Mouse (Mus musculus): ENCODE data around the gene D230025D16Rik. TPM values are rescaled to one million over a fixed set of nuclear protein-coding genes. Genes with fewer than 3 reads are reported as not detected.

The D230025D16Rik gene
- polyA plus RNA-seq (2015; fragmentation: Nextera tagmentation; extraction: Ambion mirVana), result 15.8 and 16.8 TPM in 2 replicates

DNA sequence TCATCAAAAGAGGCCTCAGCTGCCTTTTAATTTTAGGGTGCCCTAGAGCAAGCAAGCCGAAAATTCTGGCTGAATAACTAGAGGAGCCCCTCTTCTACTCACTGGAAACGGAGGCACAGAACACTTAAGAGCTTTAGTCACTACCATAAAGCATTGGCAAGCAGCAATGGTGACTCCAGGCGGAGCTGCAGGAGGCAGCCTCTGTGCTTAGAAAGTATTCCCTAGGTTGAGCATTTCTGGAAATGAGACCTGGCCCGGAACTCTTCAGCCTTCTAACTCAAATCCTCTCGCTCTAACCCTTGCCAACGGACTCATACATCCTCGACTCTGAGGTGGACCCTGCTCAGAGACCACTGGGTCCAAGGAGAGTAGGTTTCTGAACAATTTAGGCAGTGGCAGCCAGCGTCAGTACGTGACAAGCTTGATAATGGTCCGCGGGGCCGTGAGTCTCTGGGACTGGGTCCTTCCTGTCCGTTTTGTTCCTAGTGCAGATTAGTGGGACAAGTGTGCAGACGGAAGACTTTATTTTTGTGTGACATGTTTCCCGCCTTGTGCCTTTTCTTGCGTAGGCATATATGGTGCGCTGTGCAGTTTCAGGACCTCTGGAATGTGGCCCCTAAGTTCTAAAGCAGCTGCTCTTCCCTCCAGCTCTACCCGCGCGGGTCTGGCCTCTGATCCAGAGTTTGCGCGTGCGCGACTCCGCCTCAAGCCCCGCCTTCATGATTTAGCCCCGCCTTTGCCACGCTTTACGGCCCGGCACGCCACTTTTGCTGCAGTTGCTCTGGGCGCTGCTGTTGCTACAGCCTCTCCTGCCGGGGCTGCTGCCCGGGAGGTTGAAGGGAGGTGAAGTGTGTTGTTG, at the start of gene D230025D16Rik:
Gene D230025D16Rik (plus strand): TSS at position 733 of the 859 bp plus-strand sequence.

GRCm38 (mm10) chr8:105254966-105255350, 30.0 kb downstream of the D230025D16Rik start, which contains the start of gene B3gnt9:
B3gnt9 (minus strand) TSS chr8:105255153.

GRCm38 (mm10) chr8:105264024-105264982, 39.4 kb downstream of the D230025D16Rik start, which contains the start of the genes Tradd and Fbxl8:
Tradd (minus strand) TSS chr8:105264609.
Fbxl8 (plus strand) TSS chr8:105264648.

GRCm38 (mm10) chr8:105269461-105269947, 44.6 kb downstream of the D230025D16Rik start, which contains the start of gene Hsf4:
Hsf4 (plus strand) TSS chr8:105269801.

GRCm38 (mm10) chr8:105275840-105276239, 50.9 kb downstream of the D230025D16Rik start, which contains the start of gene Nol3:
Nol3 (plus strand) TSS chr8:105276140.

DNA sequence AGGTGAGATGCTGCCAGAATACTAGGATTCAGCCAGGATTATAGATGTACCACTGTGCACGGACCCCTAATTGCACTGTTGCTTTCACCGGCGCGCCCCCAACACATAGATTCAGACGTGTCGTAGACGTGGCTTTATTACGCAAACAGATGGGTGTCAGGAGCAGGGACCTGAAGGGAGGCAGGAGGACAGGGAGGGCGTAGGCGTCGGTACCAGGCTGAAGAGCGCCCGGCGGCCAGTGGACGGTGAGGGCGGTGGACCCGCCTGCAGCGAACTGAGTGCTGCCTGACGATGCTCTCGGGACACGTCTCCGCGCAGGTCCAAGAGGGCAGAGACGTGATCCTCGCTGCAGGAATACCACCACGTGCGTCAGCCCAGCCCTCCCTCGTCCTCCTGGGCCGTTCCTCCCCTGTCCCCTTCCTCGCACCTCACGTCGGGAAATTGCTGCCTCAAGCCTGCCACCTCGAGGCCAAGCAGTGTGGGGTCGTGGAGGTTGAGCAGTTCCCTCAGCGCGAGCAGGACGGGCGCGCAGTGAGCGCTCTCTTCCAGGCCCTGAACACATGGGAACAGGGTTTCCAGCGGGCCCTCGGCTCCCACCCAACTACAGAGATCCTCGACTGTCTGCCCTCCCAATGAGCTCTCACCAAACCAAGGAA, 65.0 kb downstream of the D230025D16Rik start, which contains the start of gene 4931428F04Rik:
Gene 4931428F04Rik (minus strand): TSS at position 60 of the 656 bp plus-strand sequence.

GRCm38 (mm10) chr8:105295895-105296573, 71.1 kb downstream of the D230025D16Rik start, which contains the start of gene Exoc3l:
Exoc3l (minus strand) TSS chr8:105296101.

DNA sequence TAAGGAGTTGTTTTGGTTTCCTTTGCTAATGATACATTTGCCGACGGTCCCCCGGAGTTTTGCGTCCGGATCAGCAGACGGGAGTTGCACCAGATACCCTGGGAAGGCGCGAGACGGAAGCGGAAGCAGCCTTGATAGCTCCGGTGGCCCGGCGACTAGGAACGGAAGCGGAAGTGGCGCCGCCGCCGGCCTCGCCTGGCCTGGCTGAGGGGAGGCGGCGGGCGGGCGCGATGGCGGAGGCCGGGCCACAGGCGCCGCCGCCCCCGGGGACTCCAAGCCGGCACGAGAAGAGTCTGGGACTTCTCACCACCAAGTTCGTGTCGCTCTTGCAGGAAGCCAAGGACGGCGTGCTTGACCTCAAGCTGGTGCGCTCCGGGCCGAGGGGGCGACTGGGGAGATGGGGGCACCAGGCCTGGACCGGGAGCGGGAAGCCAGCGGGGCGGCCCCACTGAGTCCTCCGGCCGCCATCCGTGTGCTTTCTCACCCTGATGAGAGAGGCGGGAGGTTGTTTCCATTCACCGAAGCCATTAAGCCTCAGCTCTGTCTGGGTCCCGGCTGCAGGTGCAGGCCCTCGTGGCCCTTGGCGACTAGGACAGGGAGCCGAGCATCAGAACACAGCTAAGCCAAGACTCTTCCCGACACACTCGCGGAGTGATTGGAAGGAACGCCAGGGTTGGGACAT, 72.7 kb downstream of the D230025D16Rik start, which contains the start of gene E2f4:
Gene E2f4 (plus strand): TSS at position 153 of the 682 bp plus-strand sequence.

Other genes with a start within 250 kb of the D230025D16Rik start
- not detected in 2 replicates for gene Ces2h, start 224.3 kb upstream of the D230025D16Rik start, polyA plus RNA-seq (2015; fragmentation: Nextera tagmentation; extraction: Ambion mirVana)
- gene Ces3a, start 176.5 kb upstream of the D230025D16Rik start, polyA plus RNA-seq (2015; fragmentation: Nextera tagmentation; extraction: Ambion mirVana), result 0.17 TPM in 1 of 2 replicates, not detected in the other
- gene Ces3b, start 141.4 kb upstream of the D230025D16Rik start, polyA plus RNA-seq (2015; fragmentation: Nextera tagmentation; extraction: Ambion mirVana), result not detected in 2 replicates
- gene Ces4a, start 93.3 kb upstream of the D230025D16Rik start, polyA plus RNA-seq (2015; fragmentation: Nextera tagmentation; extraction: Ambion mirVana), result not detected in 2 replicates
- gene Cbfb, start 54.5 kb upstream of the D230025D16Rik start, polyA plus RNA-seq (2015; fragmentation: Nextera tagmentation; extraction: Ambion mirVana), result 21.4 and 26.8 TPM in 2 replicates
- 10.5 and 11.8 TPM in 2 replicates for gene B3gnt9, start 30.0 kb downstream of the D230025D16Rik start, polyA plus RNA-seq (2015; fragmentation: Nextera tagmentation; extraction: Ambion mirVana)
- gene Tradd, start 39.5 kb downstream of the D230025D16Rik start, polyA plus RNA-seq (2015; fragmentation: Nextera tagmentation; extraction: Ambion mirVana), result 22.9 and 26.6 TPM in 2 replicates
- 2.6 and 3.6 TPM in 2 replicates for gene Fbxl8, start 39.5 kb downstream of the D230025D16Rik start, polyA plus RNA-seq (2015; fragmentation: Nextera tagmentation; extraction: Ambion mirVana)
- gene Hsf4, start 44.7 kb downstream of the D230025D16Rik start, polyA plus RNA-seq (2015; fragmentation: Nextera tagmentation; extraction: Ambion mirVana), result 0.12 and 0.21 TPM in 2 replicates
- gene Nol3, start 51.0 kb downstream of the D230025D16Rik start, polyA plus RNA-seq (2015; fragmentation: Nextera tagmentation; extraction: Ambion mirVana), result 0.14 and 0.45 TPM in 2 replicates
- gene 4931428F04Rik, start 64.7 kb downstream of the D230025D16Rik start, polyA plus RNA-seq (2015; fragmentation: Nextera tagmentation; extraction: Ambion mirVana), result 1.3 and 1.7 TPM in 2 replicates
- 15.2 and 18.2 TPM in 2 replicates for gene Exoc3l, start 71.0 kb downstream of the D230025D16Rik start, polyA plus RNA-seq (2015; fragmentation: Nextera tagmentation; extraction: Ambion mirVana)
- gene E2f4, start 72.5 kb downstream of the D230025D16Rik start, polyA plus RNA-seq (2015; fragmentation: Nextera tagmentation; extraction: Ambion mirVana), result 152 and 167 TPM in 2 replicates
- gene Elmo3, start 80.5 kb downstream of the D230025D16Rik start, polyA plus RNA-seq (2015; fragmentation: Nextera tagmentation; extraction: Ambion mirVana), result 2.6 and 3.1 TPM in 2 replicates
- gene Lrrc29, start 101.1 kb downstream of the D230025D16Rik start, polyA plus RNA-seq (2015; fragmentation: Nextera tagmentation; extraction: Ambion mirVana), result 11.9 and 15.2 TPM in 2 replicates
- 125 and 129 TPM in 2 replicates for gene Tmem208, start 101.2 kb downstream of the D230025D16Rik start, polyA plus RNA-seq (2015; fragmentation: Nextera tagmentation; extraction: Ambion mirVana)
- 4.2 and 4.6 TPM in 2 replicates for gene Fhod1, start 122.8 kb downstream of the D230025D16Rik start, polyA plus RNA-seq (2015; fragmentation: Nextera tagmentation; extraction: Ambion mirVana)
- 0.69 and 0.89 TPM in 2 replicates for gene Slc9a5, start 123.7 kb downstream of the D230025D16Rik start, polyA plus RNA-seq (2015; fragmentation: Nextera tagmentation; extraction: Ambion mirVana)
- gene Plekhg4, start 148.1 kb downstream of the D230025D16Rik start, polyA plus RNA-seq (2015; fragmentation: Nextera tagmentation; extraction: Ambion mirVana), result 0.11 and 0.12 TPM in 2 replicates
- gene Kctd19, start 188.4 kb downstream of the D230025D16Rik start, polyA plus RNA-seq (2015; fragmentation: Nextera tagmentation; extraction: Ambion mirVana), result 0.15 TPM in 1 of 2 replicates, not detected in the other
- 0.25 and 0.44 TPM in 2 replicates for gene Lrrc36, start 188.4 kb downstream of the D230025D16Rik start, polyA plus RNA-seq (2015; fragmentation: Nextera tagmentation; extraction: Ambion mirVana)
- gene Tppp3, start 246.4 kb downstream of the D230025D16Rik start, polyA plus RNA-seq (2015; fragmentation: Nextera tagmentation; extraction: Ambion mirVana), result 6.6 and 9.6 TPM in 2 replicates